Mouse (Mus musculus): ENCODE data around the gene Tubb4b. TPM values are rescaled to one million over a fixed set of nuclear protein-coding genes. Genes with fewer than 3 reads are reported as not detected.
A peak's percentile ranks its signal among the peaks of the same experiment; 100 is the strongest.

Tubb4b gene
- polyA plus RNA-seq, 1 experiment: 209 TPM

DNA sequence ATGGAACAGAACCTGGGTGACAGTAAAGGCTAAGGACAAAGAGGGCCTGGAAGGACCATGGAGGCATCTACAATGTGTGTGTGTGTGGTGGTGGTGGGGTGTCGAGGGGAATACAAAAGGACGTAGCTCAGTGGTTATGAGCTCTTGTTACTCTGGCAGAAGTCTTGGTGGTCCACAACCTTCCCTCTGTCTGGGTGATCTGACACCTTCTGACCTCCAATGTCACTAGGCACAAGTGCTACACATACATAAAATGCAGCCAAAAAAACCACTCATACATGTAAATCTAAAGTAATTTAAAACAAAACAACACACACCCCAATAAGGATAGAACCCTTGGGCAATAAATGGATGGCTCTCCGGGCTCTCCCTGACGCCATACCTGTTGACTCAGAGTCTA is 2.9 kb upstream of the Tubb4b start:
- H3K27ac ChIP-seq (ENCODE audit: insufficient read depth, low read length): no peak overlapping the region
- H3K4me1 ChIP-seq (ENCODE audit: control insufficient read depth, insufficient read depth, low read length): peaks cover 3% of the 10 kb centered on the region; the same call in 1 of the 2 replicates
- H3K4me3 ChIP-seq (ENCODE audit: insufficient read depth, low read length): no peak overlapping the region
- no peak for TF ChIP-seq POLR2A (IDR thresholded peaks at IDR 0.05; ENCODE audit: low read depth, low read length)
- no peak for TF ChIP-seq CTCF (IDR thresholded peaks at IDR 0.05; ENCODE audit: borderline replicate concordance, insufficient read depth, low read length)

DNA sequence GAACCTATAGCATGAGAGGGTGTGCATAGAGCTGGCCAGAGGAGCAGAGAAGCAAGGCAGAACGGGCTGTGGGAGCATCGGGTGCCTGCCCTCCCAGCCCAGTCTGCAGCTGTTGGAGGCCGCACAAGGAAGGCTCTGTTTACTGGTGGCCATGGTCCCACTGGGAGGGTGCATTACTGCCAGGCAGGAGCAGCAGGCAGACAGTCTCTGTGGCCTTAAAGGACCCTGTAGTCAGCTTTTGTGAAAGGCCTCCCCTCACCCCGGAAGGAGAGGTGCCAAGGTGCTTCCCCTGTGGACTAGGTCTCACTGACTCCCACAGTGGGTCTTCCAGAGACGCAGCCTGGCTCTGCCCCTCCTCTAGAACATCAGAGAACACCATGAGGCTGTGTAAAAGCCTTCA is 2.4 kb upstream of the Tubb4b start:
- H3K4me1 ChIP-seq (ENCODE audit: control insufficient read depth, insufficient read depth, low read length): peaks cover 3% of the 10 kb centered on the region; the same call in 1 of the 2 replicates
- H3K4me3 ChIP-seq (ENCODE audit: insufficient read depth, low read length): no peak overlapping the region
- no peak overlapping the region for H3K27ac ChIP-seq (ENCODE audit: insufficient read depth, low read length)
- TF ChIP-seq CTCF (IDR thresholded peaks at IDR 0.05; ENCODE audit: borderline replicate concordance, insufficient read depth, low read length) (no peak), POLR2A (IDR thresholded peaks at IDR 0.05; ENCODE audit: low read depth, low read length) (no peak)

DNA sequence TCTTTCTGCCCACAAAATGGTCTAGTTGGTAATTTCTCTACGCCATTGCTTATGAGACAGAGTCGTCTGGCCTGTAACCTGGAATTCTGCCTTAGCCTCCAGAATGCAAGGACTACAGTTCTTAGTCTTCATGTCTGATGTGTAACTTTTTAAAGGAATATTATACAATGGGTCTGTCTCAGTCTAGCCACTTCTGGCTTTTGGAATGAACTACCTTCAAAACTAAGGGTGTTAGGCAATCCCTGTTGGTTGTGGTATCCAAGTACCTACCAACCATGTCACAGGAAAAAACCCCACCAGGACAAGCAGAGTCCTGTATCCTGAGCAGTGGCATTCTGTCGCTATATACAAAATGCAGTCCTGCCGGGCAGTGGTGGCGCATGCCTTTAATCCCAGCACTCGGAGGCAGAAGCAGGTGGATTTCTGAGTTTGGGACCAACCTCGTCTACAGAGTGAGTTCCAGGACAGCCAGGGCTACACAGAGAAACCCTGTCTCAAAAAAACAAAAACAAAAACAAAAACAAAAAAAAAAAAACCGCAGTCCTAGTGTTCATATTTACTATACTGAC is 1.4 kb upstream of the Tubb4b start:
- Histone ChIP-seq H3K27ac (ENCODE audit: insufficient read depth, low read length) (peak overlapping the region; percentile 98), H3K4me3 (ENCODE audit: insufficient read depth, low read length) (no peak overlapping the region; the same call in 1 of the 2 replicates), H3K4me1 (ENCODE audit: control insufficient read depth, insufficient read depth, low read length) (peaks cover 3% of the 10 kb centered on the region; the same call in 1 of the 2 replicates)
- TF ChIP-seq POLR2A (IDR thresholded peaks at IDR 0.05; ENCODE audit: low read depth, low read length) (0 out of 2 replicates have a peak, but pooled peaks have one; percentile 17), CTCF (IDR thresholded peaks at IDR 0.05; ENCODE audit: borderline replicate concordance, insufficient read depth, low read length) (no peak)

DNA sequence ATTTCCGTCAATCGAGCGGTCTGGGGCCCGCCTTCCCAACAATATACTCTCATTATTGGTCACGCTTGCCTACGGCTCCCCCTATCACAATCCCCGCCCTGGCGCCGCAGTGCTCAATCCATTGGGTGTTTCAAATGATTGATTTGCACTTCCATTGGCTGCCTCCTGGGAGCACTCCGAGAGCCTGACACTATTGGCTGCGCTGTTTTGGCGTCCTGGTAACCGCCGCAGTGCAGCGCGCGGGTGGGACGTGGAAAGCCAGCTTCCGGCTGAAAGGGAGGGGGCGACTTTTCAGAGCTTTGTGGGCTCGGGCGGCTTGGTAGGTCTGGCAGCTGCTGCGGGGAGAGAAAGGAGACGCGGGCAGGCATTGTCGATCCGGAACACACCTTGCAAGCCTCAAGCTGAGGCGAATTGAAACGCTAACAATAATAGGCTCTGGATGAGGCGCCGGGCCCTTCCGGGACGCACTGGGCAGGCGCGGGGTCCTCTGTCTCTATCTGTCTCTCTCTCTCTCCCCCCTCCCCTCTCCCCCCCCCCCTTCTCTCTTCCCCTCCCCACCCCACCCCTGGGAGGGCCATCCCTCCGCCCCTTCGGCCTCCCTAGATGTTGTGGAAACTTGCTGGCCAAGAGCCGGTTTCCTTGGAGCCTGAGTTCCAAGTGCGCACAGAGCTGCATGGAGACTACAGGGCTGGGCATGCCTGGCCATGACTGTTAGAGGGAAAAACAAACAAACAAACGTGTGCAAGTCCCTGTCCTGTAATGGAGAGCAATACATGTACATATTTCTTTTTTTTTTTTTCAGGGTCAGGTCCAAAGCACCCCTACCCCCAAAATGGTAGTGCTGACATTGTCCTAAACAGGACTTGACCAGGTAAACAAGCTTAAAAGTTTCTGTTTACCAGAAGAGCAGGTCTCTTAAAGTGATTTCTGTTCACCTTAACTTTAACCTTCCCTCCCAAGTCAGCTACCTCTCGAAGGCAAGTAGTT is 557 bp upstream of the Tubb4b start:
- Histone ChIP-seq H3K4me1 (ENCODE audit: control insufficient read depth, insufficient read depth, low read length) (peaks cover 3% of the 10 kb centered on the region; the same call in 1 of the 2 replicates), H3K27ac (ENCODE audit: insufficient read depth, low read length) (peak overlapping the region; percentile 98), H3K4me3 (ENCODE audit: insufficient read depth, low read length) (peak overlapping the region; percentile 54)
- TF ChIP-seq POLR2A (IDR thresholded peaks at IDR 0.05; ENCODE audit: low read depth, low read length) (peak; percentile 66), CTCF (IDR thresholded peaks at IDR 0.05; ENCODE audit: borderline replicate concordance, insufficient read depth, low read length) (no peak)

DNA sequence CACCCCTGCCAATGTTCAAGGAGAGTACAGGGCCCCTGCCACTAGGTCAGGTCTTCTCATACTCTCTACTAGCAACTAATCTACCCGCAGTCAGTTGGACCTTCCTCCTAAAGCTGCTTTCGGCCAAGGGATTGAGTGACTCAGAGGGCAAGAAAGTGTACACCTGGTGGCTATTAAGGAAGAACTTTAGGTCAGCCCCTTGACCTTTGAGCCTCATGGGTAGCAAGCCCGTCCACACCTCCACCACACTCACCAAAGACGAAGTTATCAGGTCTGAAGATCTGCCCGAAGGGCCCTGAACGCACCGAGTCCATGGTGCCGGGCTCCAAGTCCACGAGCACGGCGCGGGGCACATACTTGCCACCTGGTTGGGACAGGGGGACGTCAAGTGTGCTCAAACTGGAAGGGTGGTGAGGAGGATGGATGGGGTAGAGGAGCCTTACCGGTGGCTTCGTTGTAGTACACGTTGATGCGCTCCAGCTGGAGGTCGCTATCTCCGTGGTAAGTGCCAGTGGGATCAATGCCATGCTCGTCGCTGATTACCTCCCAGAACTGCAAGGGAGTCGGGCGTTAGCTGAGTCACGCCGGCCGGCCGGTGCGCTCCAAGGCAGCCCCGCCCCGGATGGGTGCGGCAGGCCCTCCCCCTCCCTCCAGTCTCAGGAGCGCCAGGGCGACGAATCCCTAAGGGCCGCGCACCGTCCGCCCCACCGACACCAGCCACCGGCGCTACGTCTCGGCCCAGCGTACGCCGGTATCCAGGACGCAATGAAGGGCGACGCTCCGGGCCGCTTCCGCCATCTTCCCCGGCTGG is 616 bp downstream of the Tubb4b start:
- TF ChIP-seq POLR2A (IDR thresholded peaks at IDR 0.05; ENCODE audit: low read depth, low read length) (no peak), CTCF (IDR thresholded peaks at IDR 0.05; ENCODE audit: borderline replicate concordance, insufficient read depth, low read length) (no peak)
- peak overlapping the region; percentile 94 for H3K4me3 ChIP-seq (ENCODE audit: insufficient read depth, low read length)
- peak overlapping the region; percentile 73 for H3K27ac ChIP-seq (ENCODE audit: insufficient read depth, low read length)
- H3K4me1 ChIP-seq (ENCODE audit: control insufficient read depth, insufficient read depth, low read length): peaks cover 3% of the 10 kb centered on the region; the same call in 1 of the 2 replicates

DNA sequence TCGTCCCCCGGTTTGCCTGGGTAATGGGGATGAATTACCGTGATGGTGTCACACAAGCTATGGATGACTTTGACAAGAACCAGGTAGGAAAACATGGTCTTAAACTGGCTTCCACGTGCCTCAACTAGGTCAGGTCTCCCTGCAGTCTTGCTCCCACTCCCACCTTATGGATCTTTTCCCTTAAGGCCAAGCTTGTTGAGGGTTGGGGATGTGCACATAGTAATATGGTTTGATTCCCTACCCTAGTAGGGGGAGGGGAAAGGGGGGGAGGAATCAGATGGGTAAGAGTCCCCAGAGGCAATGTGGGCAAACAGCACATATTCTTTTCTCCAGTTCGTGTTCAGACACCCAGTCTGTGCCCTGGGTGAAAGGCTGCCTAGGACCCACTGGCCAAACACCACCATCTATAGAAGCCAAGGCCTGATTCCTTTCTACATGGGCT is 3.1 kb downstream of the Tubb4b start:
- H3K27ac ChIP-seq (ENCODE audit: insufficient read depth, low read length): no peak overlapping the region
- TF ChIP-seq POLR2A (IDR thresholded peaks at IDR 0.05; ENCODE audit: low read depth, low read length) (peak; percentile 65), CTCF (IDR thresholded peaks at IDR 0.05; ENCODE audit: borderline replicate concordance, insufficient read depth, low read length) (no peak)
- H3K4me3 ChIP-seq (ENCODE audit: insufficient read depth, low read length): no peak overlapping the region
- H3K4me1 ChIP-seq (ENCODE audit: control insufficient read depth, insufficient read depth, low read length): peaks cover 3% of the 10 kb centered on the region; the same call in 1 of the 2 replicates

DNA sequence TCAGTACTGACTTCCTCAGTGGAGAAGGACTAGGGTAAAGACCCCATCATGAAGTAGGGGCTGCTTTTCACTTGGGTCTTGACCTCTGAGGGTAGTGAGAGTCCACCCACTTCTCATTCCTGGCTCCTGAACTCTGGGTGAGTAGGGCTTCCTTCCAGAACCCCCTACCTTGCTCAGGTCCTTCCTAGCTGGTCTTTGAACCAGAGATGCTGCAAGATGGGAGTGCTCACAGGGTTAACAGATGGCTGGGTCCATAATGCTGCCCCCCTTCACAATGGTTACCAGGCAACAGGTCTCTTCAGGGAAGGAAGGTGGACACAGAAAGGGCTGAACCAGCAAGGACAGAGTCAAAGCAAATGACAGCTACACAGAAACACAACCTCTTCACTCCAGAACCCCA is 6.1 kb downstream of the Tubb4b start, which contains the start of gene Fam166a:
Gene Fam166a, plus strand, starts transcription at position 301 of the 400 bp plus-strand sequence.
- TF ChIP-seq POLR2A (IDR thresholded peaks at IDR 0.05; ENCODE audit: low read depth, low read length): no peak
- Histone ChIP-seq H3K4me3 (ENCODE audit: insufficient read depth, low read length) (no peak within 1 kb of the TSS), H3K4me1 (ENCODE audit: control insufficient read depth, insufficient read depth, low read length) (no peaks in the 10 kb centered on the region), H3K27ac (ENCODE audit: insufficient read depth, low read length) (no peak within 1 kb of the TSS)

DNA sequence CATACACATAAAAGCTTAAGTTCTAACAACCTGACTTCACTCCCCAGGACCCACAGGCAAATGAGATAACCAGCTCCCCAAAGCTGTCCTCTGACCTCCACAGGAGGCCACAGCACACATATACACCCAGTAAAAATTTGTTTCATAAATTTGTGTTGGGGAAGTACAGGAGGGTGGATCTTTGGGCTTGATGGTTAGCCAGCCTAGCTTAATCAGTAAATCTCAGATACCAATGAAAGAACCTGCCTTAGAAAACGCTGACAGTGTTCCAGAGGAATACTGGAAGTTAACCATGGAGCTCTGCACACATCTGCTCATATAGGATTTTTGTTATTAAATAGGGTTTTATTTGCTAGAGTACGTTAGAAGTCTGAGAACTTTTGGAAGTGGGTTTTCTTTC is 6.8 kb downstream of the Tubb4b start:
- TF ChIP-seq POLR2A (IDR thresholded peaks at IDR 0.05; ENCODE audit: low read depth, low read length) (no peak), CTCF (IDR thresholded peaks at IDR 0.05; ENCODE audit: borderline replicate concordance, insufficient read depth, low read length) (no peak)
- no peaks in the 10 kb centered on the region for H3K4me1 ChIP-seq (ENCODE audit: control insufficient read depth, insufficient read depth, low read length)
- no peak overlapping the region for H3K4me3 ChIP-seq (ENCODE audit: insufficient read depth, low read length)
- H3K27ac ChIP-seq (ENCODE audit: insufficient read depth, low read length): no peak overlapping the region

DNA sequence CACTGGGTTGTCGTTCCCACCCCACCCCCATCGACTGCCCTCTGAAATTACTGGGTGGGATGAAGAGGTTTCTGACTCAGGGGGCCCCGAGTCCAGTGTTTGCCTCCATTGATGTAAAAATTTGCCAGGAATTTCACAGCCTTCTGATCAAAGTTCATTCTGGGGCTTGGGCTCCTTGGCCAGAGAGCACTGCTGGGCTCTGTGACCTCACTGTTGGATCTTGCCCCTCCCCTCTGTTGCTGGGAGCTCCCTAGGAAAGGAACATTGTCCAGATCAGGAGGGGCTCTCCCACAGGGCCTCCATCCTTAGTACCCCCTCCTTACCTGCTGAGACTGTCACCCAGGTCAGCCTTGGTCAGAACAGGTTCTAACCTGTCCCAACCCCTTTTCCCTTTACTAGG is 10.1 kb downstream of the Tubb4b start, which contains the start of gene Stpg3:
Gene Stpg3, minus strand, starts transcription at position 194 of the 400 bp plus-strand sequence.
- TF ChIP-seq POLR2A (IDR thresholded peaks at IDR 0.05; ENCODE audit: low read depth, low read length) (no peak), CTCF (IDR thresholded peaks at IDR 0.05; ENCODE audit: borderline replicate concordance, insufficient read depth, low read length) (no peak)
- no peak within 1 kb of the TSS for H3K4me3 ChIP-seq (ENCODE audit: insufficient read depth, low read length)

More for the DNA sequence above, 10.1 kb downstream of the Tubb4b start, which contains the start of gene Stpg3:
- Histone ChIP-seq H3K4me1 (ENCODE audit: control insufficient read depth, insufficient read depth, low read length) (no peaks in the 10 kb centered on the region), H3K27ac (ENCODE audit: insufficient read depth, low read length) (no peak within 1 kb of the TSS)

Measured in embryonic fibroblast, embryonic 13.5 days (primary cell).